Mouse (Mus musculus) G1E (cell line): ENCODE data around the gene Ogn. TPM values are rescaled to one million over a fixed set of nuclear protein-coding genes. Genes with fewer than 3 reads are reported as not detected.
"Not testable (repeated sequence)": the region's sequence is repeated elsewhere in the genome, so short reads cannot be mapped to it uniquely, and the experiment has no call there.

Source experiments
- ATAC-seq: 2 replicates; pipeline ENCODE4 v1.8.0; 2016; ENCODE audit warnings: mild to moderate bottlenecking; ENCODE audit not compliant: insufficient number of reproducible peaks, poor library complexity, low FRiP score, severe bottlenecking; ENCODE audit errors: extremely low read depth
- DNase-seq: peaks from one replicate; pipeline ENCODE4 v3.0.0; 2012; ENCODE audit warnings: low spot score
- H3K27me3 ChIP-seq: 2 replicates; pipeline ENCODE4 v1.6.1; 2012; ENCODE audit warnings: mild to moderate bottlenecking, low read length, inconsistent platforms; ENCODE audit not compliant: insufficient read depth
- H3K36me3 ChIP-seq: replicated peaks from 2 replicates; pipeline ENCODE3; 2012; ENCODE audit warnings: mild to moderate bottlenecking, inconsistent platforms
- H3K4me1 ChIP-seq: 2 replicates; pipeline ENCODE4 v1.6.1; 2012; ENCODE audit warnings: low read depth, low read length, inconsistent platforms, mixed read lengths; ENCODE audit not compliant: insufficient read depth
- H3K4me3 ChIP-seq: 2 replicates; pipeline ENCODE4 v1.5.1; 2012; ENCODE audit warnings: low read depth, mild to moderate bottlenecking, inconsistent platforms, low read length, moderate library complexity, mixed read lengths
- H3K9me3 ChIP-seq: replicated peaks from 2 replicates; pipeline ENCODE4 v1.6.1; 2012; ENCODE audit warnings: inconsistent platforms
- CTCF ChIP-seq: IDR thresholded peaks from 2 replicates; pipeline ENCODE4 v1.5.1; 2012; ENCODE audit warnings: low read depth, low read length, inconsistent platforms, mixed read lengths
- GATA1 ChIP-seq: IDR thresholded peaks from 2 replicates; pipeline ENCODE4 v1.6.1; 2012; ENCODE audit warnings: borderline replicate concordance, low read length, inconsistent platforms, mixed read lengths
- GATA2 ChIP-seq: IDR thresholded peaks from 2 replicates; pipeline ENCODE4 v1.6.1; 2012; ENCODE audit warnings: low read depth, low read length, inconsistent platforms, borderline replicate concordance
- POLR2AphosphoS5 ChIP-seq: IDR thresholded peaks from 2 replicates; pipeline ENCODE4 v1.6.1; 2012; ENCODE audit warnings: low read depth, low read length, inconsistent platforms; ENCODE audit not compliant: insufficient replicate concordance
- TAL1 ChIP-seq: conservative IDR thresholded peaks from 2 replicates; pipeline ENCODE4 v1.6.1; 2012; ENCODE audit warnings: low read depth, low read length, inconsistent platforms, mixed read lengths
- polyA plus RNA-seq: library from polyadenylated mRNA; stranded (reverse); fragments of >175 nt; gene quantifications from 2 replicates; pipeline ENCODE4 v1.2.3, GENCODE M21; 2012
- total RNA-seq, 2 experiments: library from RNA; stranded (forward) in 1 of 2; stranded (reverse) in 1 of 2; fragments of 200-1000 nt in 1 of 2; fragments of >200 nt in 1 of 2; fragmentation: Nextera tagmentation in 1 of 2; gene quantifications; 2 replicates each; pipeline ENCODE4 v1.2.3; 2014 to 2017

Ogn gene
- total and polyA plus RNA-seq, 3 experiments = 0.05 TPM; not detected in 2

DNA sequence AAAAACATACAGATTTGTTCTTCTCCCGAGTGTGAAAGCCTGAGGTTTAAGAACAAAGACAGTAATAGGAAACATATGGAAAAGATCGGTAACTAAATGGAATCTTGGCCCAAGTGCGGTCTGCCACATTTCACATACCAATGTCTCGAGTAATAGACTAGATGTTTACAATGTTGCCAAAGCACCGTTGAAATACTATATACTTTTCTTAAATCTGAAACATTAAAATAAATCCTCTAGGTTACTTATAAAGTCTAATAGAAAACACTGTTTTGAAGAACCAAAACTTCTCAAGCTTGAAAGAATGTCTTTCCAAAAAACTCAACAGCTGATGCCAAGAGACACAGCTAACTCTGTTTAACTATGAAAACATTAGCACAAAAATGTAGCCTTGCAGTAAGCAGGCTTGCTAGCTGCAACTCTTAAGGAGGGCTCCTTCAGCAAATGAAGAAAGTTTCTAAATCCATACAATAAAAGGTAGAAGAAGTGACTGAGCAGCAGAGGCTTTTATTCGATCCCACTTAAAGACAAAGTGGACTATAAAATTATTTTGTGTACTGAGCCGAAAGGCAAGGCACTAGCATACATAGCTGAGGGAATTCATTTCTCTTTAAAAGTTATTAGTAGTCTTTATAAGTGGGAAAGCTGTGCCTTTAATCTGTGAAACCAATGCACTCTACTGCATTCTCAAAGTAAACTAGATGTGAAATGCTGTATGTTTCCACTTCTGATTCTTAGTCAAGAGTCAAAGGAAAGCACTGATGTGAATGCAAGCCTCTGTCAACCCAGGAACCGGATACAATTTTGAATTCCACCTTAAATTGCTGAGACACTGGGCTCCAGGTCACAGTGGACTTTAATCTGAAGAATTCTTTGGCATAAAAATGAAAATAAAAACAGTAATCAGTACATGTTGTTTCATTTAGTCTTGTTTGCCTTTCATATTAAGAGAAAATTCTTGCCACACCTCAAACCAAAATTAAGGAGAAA, 26.0 kb upstream of the Ogn start, which contains the start of gene Omd:
Omd (plus strand) TSS at position 922 of the 990 bp plus-strand sequence.
- Histone ChIP-seq H3K4me1 (no peaks in the 10 kb centered on the region; the same call in 1 of the 2 replicates), H3K4me3 (no peak within 1 kb of the TSS), H3K27me3 (no peaks in the 10 kb centered on the region), H3K36me3 (peaks cover 6% of the 10 kb centered on the region), H3K9me3 (no peaks in the 10 kb centered on the region)
- ATAC-seq (no peak), DNase-seq (no peak)
- TF ChIP-seq GATA1 = no peak
- TF ChIP-seq POLR2AphosphoS5 = no peak
- no peak for TF ChIP-seq GATA2
- TF ChIP-seq TAL1 = no peak
- TF ChIP-seq CTCF = no peak

DNA sequence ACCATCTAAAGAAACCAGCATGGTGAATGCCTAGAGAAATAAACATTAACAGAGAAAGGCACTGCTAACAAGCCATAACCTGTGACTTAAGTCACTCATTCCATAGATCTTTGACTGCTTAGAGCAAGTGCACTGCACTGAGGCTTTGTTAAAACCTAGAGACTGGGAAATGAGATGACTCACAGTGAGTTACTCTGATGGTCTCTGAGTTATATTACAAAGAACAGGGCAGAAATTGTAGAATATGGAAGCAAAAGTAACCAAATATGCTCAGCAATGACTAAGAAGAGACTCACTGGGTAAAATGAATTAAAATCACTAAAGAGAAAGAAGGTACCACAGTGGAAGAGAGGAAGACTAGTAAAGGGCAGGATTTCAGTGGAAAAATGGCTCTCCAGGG, 24.0 kb upstream of the Ogn start:
- no peaks in the 10 kb centered on the region for H3K9me3 ChIP-seq
- no peaks in the 10 kb centered on the region for H3K27me3 ChIP-seq
- no peak overlapping the region for H3K4me3 ChIP-seq
- TF ChIP-seq GATA1 (no peak), GATA2 (no peak)
- DNase-seq (no peak), ATAC-seq (no peak)
- no peaks in the 10 kb centered on the region for H3K4me1 ChIP-seq
- peaks cover 6% of the 10 kb centered on the region for H3K36me3 ChIP-seq

DNA sequence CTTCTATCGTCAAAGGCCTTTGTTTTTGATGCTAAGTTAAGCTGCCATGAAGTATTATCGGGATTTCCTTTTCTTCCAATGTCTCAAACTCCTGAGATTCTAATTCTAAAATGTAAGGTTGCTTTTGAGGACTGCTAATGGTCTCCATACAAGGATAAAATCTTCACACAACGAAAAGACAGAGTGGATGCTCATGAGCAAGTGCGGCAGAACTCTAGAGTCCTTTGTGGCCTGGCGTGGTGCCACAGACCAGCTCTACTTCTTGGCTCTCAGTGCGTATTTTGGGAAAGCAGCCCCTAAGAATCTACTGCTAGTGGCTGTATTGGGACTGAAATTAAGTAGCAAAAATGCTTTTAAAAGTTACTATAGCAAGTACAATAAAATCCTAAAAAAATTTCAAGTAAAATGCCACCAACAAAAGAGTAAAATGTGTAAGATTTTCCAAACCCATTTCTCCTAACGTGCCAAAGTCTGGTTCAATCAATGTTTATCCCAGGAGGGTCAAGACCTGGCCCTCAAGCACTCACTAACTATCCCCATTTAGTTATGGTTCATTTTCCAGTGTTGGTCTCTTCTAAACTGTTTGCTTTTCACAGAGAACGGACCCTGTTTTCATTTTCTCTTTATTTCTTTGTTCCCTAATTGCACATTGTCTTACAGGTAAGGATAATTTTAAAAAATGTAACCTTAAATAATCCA, 23.4 kb upstream of the Ogn start:
- no peak for ATAC-seq

DNA sequence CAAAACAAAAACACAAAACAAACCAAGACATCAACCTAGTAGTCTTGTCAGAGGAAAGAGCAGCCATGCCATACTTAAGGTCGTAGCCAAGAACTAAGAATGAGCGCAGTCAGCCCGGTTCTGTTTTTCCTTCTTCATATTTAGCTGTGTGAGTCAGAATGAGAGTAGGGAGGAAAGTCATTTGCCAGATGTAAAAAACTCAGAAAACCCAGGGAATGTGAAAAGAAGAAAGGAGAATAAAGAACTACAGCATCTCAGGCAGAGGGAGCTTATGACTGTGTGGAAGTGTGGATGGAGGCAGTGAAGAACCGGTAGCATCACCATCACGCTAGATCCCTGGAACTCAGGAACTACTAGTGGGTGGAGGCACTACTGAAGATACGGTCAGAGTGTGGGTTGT, 21.8 kb upstream of the Ogn start:
- no peak overlapping the region for H3K4me3 ChIP-seq
- H3K27me3 ChIP-seq = no peaks in the 10 kb centered on the region
- no peaks in the 10 kb centered on the region for H3K4me1 ChIP-seq
- DNase-seq (no peak), ATAC-seq (no peak)
- TF ChIP-seq POLR2AphosphoS5 (no peak), CTCF (no peak)
- H3K36me3 ChIP-seq = no peaks in the 10 kb centered on the region
- H3K9me3 ChIP-seq = no peaks in the 10 kb centered on the region

More for the DNA sequence above, 23.4 kb upstream of the Ogn start:
- Histone ChIP-seq H3K4me1 (no peaks in the 10 kb centered on the region), H3K4me3 (no peak overlapping the region), H3K27me3 (no peaks in the 10 kb centered on the region), H3K9me3 (no peaks in the 10 kb centered on the region), H3K36me3 (peaks cover 3% of the 10 kb centered on the region)
- TF ChIP-seq GATA1 = no peak
- no peak for TF ChIP-seq GATA2
- no peak for TF ChIP-seq POLR2AphosphoS5
- TF ChIP-seq TAL1 = no peak
- no peak for TF ChIP-seq CTCF
- no peak for DNase-seq

DNA sequence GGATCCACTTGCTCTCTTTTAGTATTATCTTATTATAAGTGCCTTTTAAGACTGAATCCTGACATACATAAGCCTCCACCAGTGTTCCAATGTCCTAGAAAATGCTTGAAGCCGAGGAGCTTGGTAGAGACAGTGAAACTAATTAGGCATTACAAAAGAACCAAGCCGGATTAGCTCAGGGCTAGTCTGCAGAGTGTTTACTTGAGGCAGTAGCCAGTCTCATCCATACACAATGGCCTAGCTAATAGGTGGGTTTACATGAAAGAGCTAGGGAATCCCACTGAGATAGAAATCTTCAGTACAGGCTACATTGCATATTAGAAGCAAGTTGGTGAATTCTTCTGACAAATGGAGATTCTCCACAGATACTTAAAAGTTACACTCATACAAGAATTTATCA, 5.3 kb upstream of the Ogn start:
- H3K36me3 ChIP-seq, DNase-seq, H3K9me3 ChIP-seq, ATAC-seq, H3K4me1 ChIP-seq, H3K27me3 ChIP-seq, H3K4me3 ChIP-seq: not testable (repeated sequence)

DNA sequence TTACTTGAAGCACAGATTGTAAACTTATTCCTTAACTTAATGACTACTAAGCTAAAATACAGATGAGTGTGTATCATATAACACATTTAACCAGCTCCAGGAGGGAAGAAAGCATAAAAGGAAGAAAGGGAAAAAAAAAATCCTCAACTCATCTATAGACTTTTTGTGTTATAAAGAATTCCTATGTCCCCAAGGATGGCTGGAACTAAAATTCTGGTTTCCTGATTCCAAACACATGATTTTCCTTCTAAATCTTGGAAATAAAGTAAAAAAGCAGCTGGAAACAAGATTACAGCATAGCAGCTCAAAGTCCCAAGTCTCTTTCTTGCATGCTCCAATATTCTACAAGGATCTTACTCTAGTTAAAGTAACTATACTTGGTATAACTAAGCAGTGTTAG, 4.2 kb upstream of the Ogn start:
- ATAC-seq (no peak), DNase-seq (no peak)
- H3K9me3 ChIP-seq = peaks cover 2% of the 10 kb centered on the region; the same call in 1 of the 2 replicates
- peaks cover 5% of the 10 kb centered on the region for H3K36me3 ChIP-seq
- TF ChIP-seq CTCF (no peak), TAL1 (no peak), GATA2 (no peak), POLR2AphosphoS5 (no peak), GATA1 (no peak)
- no peak overlapping the region for H3K4me3 ChIP-seq
- no peaks in the 10 kb centered on the region; the same call in 1 of the 2 replicates for H3K4me1 ChIP-seq
- H3K27me3 ChIP-seq = no peaks in the 10 kb centered on the region
